Mouse (Mus musculus) gastrocnemius, adult 18-20 months (tissue): ENCODE measurements around the gene Tagap1. TPM values are rescaled to one million over a fixed set of nuclear protein-coding genes. Genes with fewer than 3 reads are reported as not detected.
"Not testable (repeated sequence)": the region's sequence is repeated elsewhere in the genome, so short reads cannot be mapped to it uniquely, and the experiment has no call there.

Experiments
- DNase-seq: peaks from one replicate; pipeline ENCODE4 v3.0.0; 2021; ENCODE audit warnings: low spot score
- long read RNA-seq, 2 experiments: library from polyadenylated mRNA; stranded (forward); transcript quantifications; one replicate each; pipeline ENCODE4 v2.0.0; 2021
- total RNA-seq, 2 experiments: library from RNA; stranded (reverse); gene quantifications; 2 replicates each; pipeline ENCODE4 v1.2.3; 2021

The Tagap1 gene
- 10 to 100 TPM; 13.4 to 15.7 TPM for total RNA-seq
- long read RNA-seq, experiment 1, partial matches to known transcripts, result 23 of 42 reads
- long read RNA-seq, experiment 1, other reads (novel, unspliced or antisense), result 19 of 42 reads
- long read RNA-seq, experiment 2, partial matches to known transcripts, result 14 of 27 reads
- long read RNA-seq, experiment 2, other reads (novel, unspliced or antisense), result 13 of 27 reads

- peak; percentile 27 for DNase-seq
These were observed at the start of gene Tagap1 for GRCm38 (mm10) chr17:6960776-6961175. Gene Tagap1, minus strand, starts transcription at chr17:6961156.

DNA sequence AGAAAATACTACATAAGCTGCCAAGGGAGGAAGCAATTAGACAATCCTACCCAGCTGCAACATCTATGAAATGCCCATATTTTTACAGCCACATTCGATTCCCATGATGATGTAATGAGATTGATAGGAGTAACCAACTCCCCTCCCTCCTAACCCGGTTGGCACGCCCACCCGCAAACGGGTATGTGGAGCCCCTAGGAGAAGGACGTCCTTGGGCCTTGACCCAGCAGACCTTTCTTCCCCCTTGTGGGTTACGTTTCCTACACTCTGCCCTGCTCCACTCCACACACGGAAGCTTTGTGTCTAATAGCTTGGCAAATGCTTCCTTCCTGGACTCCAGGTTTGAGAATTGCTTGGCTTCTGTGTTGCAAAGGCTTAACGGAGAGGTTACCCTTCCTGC lies 48.9 kb upstream of the Tagap1 start:
- not testable (repeated sequence) for DNase-seq

DNA sequence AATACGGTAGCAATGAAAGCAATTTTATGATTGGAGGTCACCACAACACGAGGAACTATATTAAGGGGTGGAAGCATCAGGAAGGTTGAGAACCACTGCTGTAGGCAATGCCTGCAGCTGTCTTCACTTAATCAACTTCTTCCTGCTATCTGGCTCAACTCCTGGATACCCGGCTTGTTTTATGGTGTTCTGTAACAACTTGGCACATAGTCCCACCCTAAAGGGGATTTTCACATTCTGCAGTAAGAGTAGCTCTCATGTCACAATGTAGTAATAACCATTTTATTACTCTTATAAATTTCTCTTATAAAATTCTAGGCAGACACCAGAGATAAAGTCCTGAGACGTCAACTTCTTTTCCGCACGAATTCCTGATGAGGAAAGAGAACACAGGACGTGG lies 48.5 kb upstream of the Tagap1 start:
- not testable (repeated sequence) for DNase-seq

DNA sequence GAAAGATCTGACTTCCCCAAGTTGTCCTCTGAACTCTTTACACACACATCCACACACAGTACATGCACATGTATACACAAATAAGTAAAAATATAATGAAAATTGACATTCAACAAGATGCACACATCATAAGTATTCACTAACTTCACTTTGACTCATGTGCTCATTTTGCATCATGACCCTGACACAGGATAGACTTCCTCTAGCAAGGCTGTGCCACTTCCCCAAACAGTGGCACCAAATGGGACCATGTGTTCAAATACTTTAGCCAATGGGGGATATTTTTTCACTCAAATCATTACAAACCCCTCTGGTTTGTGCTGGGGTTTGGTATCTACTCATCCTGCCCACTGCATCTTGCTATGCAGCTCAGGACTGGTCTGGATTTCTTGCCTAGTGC lies 47.9 kb upstream of the Tagap1 start:
- DNase-seq, result not testable (repeated sequence)

GRCm38 (mm10) chr17:7005646-7006045 lies 44.7 kb upstream of the Tagap1 start:
- not testable (repeated sequence) for DNase-seq

GRCm38 (mm10) chr17:7003392-7003791 lies 42.4 kb upstream of the Tagap1 start:
- not testable (repeated sequence) for DNase-seq

DNA sequence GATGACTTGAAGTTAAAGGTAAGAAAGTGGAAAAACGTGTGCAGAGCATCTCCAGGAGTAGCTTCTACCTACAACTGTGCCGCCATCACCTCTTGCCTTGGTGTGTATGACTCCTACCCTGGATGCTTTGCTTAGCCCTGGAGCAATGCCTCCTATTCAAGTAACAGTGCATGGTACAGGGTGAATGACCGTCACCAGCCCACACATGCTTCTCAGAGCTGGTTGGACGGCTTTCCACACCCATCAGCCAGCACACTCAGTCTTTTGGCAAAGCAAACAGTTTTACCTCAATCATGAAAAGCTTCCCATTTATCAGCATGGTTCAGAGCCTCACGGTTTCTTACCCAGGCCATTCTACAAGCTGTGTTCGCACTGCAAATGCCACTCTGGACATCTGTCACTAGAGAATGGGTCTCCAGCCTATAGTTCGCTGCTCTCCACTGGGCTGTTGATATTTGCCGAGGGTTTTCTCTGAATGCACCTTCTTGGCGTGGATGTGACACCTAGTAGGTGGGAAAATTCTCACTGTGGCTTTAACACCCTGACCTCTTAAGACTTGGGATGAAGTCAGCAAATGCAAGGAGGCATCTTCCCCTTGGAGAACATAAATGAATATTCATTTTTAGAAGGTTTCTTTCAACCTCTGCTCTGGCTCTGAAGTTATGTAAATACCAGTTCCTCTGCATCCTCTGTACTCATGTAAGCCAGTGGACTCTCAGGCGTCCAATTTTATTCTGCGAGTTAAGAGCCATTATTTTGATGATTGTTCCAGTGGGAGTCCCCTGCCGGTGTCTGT lies 41.0 kb upstream of the Tagap1 start:
- not testable (repeated sequence) for DNase-seq

GRCm38 (mm10) chr17:6997778-6998490 lies 37.0 kb upstream of the Tagap1 start:
- DNase-seq, result not testable (repeated sequence)

GRCm38 (mm10) chr17:6996826-6997225 lies 35.9 kb upstream of the Tagap1 start:
- not testable (repeated sequence) for DNase-seq

- not testable (repeated sequence) for DNase-seq
These were observed 34.5 kb upstream of the Tagap1 start for GRCm38 (mm10) chr17:6995504-6995903.

- DNase-seq, result not testable (repeated sequence)
These were observed 25.2 kb upstream of the Tagap1 start for GRCm38 (mm10) chr17:6986118-6986517.

DNA sequence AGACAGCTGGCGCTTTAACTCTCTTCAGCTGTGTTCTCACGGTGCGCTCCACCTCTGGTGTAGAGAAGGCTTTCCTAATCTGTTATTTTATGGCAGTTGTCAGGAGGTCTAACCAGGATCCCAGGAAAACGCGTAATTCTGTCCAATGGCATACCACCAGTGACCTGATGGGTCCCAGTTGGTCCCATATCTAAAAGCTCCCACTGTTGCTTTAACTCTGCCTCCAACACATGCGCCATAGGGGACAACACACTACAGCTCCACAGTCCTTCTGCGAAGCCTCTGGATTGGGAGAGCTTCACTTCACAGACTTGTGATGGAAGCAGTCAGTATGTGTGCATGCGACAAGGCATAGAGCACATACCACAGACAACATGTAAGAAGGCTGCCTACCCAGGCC lies 19.2 kb upstream of the Tagap1 start:
- DNase-seq, result not testable (repeated sequence)

DNA sequence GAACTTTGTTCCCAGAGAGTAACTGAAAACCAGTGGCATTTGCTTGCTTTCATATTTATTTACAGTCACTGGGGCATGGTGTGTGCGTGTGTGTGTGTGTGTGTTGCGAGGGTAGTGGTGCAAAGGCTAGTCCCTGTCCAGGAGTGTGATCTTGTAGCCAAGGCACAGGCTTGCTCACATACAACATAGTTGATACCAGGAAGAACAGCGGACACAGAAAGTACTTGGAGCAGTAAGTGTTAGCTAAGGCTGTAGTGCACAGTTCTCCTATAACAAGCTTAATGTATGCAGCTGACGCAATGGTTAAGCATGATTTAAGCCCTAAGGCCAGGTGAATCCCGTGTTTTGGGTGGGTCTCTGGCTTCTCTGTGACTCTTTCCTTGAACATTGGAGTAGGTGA lies 18.4 kb upstream of the Tagap1 start:
- not testable (repeated sequence) for DNase-seq

- DNase-seq, result peak; percentile 63
These were observed 17.6 kb upstream of the Tagap1 start, which contains the start of gene Gm49721 for GRCm38 (mm10) chr17:6978287-6979248. Gene Gm49721, plus strand, starts transcription at chr17:6978904.

- not testable (repeated sequence) for DNase-seq
These were observed 14.0 kb upstream of the Tagap1 start for GRCm38 (mm10) chr17:6974985-6975384.

DNA sequence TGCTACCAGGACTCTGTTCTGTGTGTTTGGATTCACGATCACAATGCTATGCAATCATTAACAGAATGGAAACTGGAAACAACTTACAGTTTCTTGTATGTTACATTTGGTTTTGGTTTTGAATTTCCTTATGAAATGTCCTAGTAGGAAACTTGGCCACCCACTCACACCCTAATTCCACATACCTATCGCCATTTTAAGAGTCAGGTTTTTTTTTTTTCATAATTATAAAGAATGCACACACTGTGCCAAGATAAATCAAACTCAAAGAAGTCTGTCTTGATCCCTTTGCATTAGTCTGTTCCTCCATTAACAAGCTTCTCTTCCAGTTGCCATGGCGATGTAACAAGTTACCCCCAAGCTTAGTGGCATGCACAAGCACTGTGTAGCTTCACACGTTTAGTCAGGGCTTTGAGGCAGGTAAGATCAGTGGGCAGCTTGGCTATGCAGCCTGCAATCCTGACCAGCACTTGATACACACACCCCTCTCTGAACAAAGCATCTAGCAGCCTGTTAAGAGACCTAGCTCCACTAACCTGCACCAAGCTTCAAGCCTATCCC lies 12.0 kb upstream of the Tagap1 start:
- DNase-seq, result not testable (repeated sequence)

DNA sequence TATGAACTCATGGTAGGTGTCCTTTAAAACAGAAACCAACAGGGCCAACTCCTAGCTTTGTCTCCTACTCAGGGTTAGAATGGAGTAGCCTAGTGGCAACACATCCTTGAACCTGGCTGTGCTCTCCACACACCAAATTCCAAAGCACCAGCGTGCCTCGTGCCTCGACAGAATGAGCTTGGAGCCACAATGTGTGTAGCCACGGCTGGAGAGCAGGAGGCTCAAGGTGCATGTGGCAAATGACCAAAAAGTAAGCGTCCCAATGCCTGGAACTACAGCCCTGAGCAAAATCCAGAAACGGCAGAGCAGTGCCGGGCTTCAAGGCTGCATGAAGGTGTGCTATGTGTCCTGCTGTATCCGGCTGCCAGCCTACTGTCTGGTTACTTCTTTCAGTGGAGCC lies 10.3 kb upstream of the Tagap1 start:
- DNase-seq, result not testable (repeated sequence)

GRCm38 (mm10) chr17:6970334-6970733 lies 9.4 kb upstream of the Tagap1 start, which contains the start of gene Rnaset2b:
Gene Rnaset2b, plus strand, starts transcription at chr17:6970634.
- not testable (repeated sequence) for DNase-seq

DNA sequence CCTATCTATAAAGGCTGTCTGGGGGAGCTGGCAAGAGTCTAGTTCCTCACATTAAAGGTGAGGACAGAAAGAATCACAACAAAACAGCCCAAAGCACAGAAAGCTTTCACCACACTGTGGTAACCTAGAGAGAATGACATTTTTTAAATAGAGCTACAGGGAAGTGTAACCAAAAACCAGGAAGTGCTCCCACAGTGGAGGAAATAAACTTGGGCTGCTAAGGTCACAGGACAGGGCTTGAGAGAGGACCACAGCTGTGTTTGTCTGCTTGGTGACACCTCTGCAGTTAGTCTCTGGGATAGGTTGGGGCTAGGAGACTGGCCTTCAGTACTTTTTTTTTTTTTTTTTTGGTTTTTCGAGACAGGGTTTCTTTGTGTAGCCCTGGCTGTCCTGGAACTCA lies 6.7 kb upstream of the Tagap1 start:
- DNase-seq, result not testable (repeated sequence)

GRCm38 (mm10) chr17:6965364-6965763 lies 4.4 kb upstream of the Tagap1 start:
- DNase-seq, result not testable (repeated sequence)
